Mouse (Mus musculus): ENCODE measurements around the gene Rinl. TPM values are rescaled to one million over a fixed set of nuclear protein-coding genes. Genes with fewer than 3 reads are reported as not detected.

Gene Rinl
- polyA plus RNA-seq, 1 experiment from 2014 or later, result 2.1 TPM

DNA sequence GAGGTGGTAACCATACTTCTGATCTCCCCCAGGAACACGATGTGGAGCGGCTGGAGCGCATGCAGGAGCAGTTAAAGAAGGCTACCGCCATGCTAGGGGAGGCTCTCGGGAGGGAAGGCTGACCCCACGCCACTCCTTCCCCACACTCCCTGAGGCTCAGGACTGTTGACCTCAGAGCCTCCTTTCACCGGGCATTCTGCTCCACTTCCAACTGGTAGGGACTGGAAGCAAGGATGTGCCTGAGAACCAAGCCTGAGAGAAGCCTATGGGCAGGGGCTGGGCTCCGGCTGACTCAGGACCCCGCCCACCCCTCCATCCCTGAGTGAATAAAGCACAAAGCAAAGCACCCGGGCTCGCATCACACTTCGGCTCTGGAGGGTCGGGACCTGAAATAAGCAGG, 30.1 kb upstream of the Rinl start:
- H3K9ac ChIP-seq (ENCODE audit: low read length), result no peak overlapping the region
- H3K4me3 ChIP-seq (ENCODE audit: control insufficient read depth in 1 of 2, insufficient read depth in 1 of 2, low read depth in 1 of 2, low read length in 2 of 2), result no peak overlapping the region
- no peak overlapping the region for H3K4me2 ChIP-seq (ENCODE audit: low read length)
- H3K27me3 ChIP-seq (ENCODE audit: control insufficient read depth, insufficient read depth, low read length), result peaks cover 22% of the 10 kb centered on the region
- H3K36me3 ChIP-seq (ENCODE audit: control insufficient read depth, insufficient read depth, low read length), result peaks cover 44% of the 10 kb centered on the region
- no peak for ATAC-seq (ENCODE audit: insufficient number of reproducible peaks, insufficient read depth, low FRiP score, low read depth)
- H3K27ac ChIP-seq (replicated peaks in 1 of 2; ENCODE audit: control insufficient read depth in 1 of 2, insufficient read depth in 1 of 2, low read depth in 2 of 2, low read length in 2 of 2), result no peak overlapping the region
- 78% methylated on average over 13 of the region's 13 CpGs for WGBS
- no peaks in the 10 kb centered on the region for H3K4me1 ChIP-seq (ENCODE audit: control insufficient read depth in 2 of 2, insufficient read depth in 2 of 2, low read length in 2 of 2)
- H3K9me3 ChIP-seq (ENCODE audit: control insufficient read depth, low read length), result no peaks in the 10 kb centered on the region

GRCm38 (mm10) chr7:28761907-28762306, 26.9 kb upstream of the Rinl start:
- Histone ChIP-seq H3K4me1 (ENCODE audit: control insufficient read depth in 2 of 2, insufficient read depth in 2 of 2, low read length in 2 of 2) (peaks cover 2 to 9% of the 10 kb centered on the region in 2 experiments; a peak in 2 of 4 replicates), H3K9ac (ENCODE audit: low read length) (no peak overlapping the region), H3K36me3 (ENCODE audit: control insufficient read depth, insufficient read depth, low read length) (peaks cover 39% of the 10 kb centered on the region), H3K4me3 (ENCODE audit: control insufficient read depth in 1 of 2, insufficient read depth in 1 of 2, low read depth in 1 of 2, low read length in 2 of 2) (no peak overlapping the region), H3K27ac (replicated peaks in 1 of 2; ENCODE audit: control insufficient read depth in 1 of 2, insufficient read depth in 1 of 2, low read depth in 2 of 2, low read length in 2 of 2) (no peak overlapping the region), H3K9me3 (ENCODE audit: control insufficient read depth, low read length) (no peaks in the 10 kb centered on the region), H3K27me3 (ENCODE audit: control insufficient read depth, insufficient read depth, low read length) (0 out of 2 replicates have a peak, but pooled peaks cover 3% of the 10 kb centered on the region), H3K4me2 (ENCODE audit: low read length) (no peak overlapping the region)
- ATAC-seq (ENCODE audit: insufficient number of reproducible peaks, insufficient read depth, low FRiP score, low read depth), result no peak
- WGBS, result 69% methylated on average over 9 of the region's 9 CpGs

- H3K4me1 ChIP-seq (ENCODE audit: control insufficient read depth in 2 of 2, insufficient read depth in 2 of 2, low read length in 2 of 2), result peaks cover 8 to 16% of the 10 kb centered on the region in 2 experiments
- H3K9me3 ChIP-seq (ENCODE audit: control insufficient read depth, low read length), result no peaks in the 10 kb centered on the region
- 76% methylated on average over 6 of the region's 6 CpGs for WGBS
- H3K36me3 ChIP-seq (ENCODE audit: control insufficient read depth, insufficient read depth, low read length), result peaks cover 25% of the 10 kb centered on the region
- ATAC-seq (ENCODE audit: insufficient number of reproducible peaks, insufficient read depth, low FRiP score, low read depth), result no peak
- peak overlapping the region; percentile 72; the same call in 1 of the 2 replicates for H3K9ac ChIP-seq (ENCODE audit: low read length)
- peak overlapping the region in 1 of 2 experiments; percentile 75; a peak in 1 of 4 replicates for H3K4me3 ChIP-seq (ENCODE audit: control insufficient read depth in 1 of 2, insufficient read depth in 1 of 2, low read depth in 1 of 2, low read length in 2 of 2)
- no peak overlapping the region for H3K27ac ChIP-seq (replicated peaks in 1 of 2; ENCODE audit: control insufficient read depth in 1 of 2, insufficient read depth in 1 of 2, low read depth in 2 of 2, low read length in 2 of 2)
- H3K27me3 ChIP-seq (ENCODE audit: control insufficient read depth, insufficient read depth, low read length), result no peaks in the 10 kb centered on the region
- H3K4me2 ChIP-seq (ENCODE audit: low read length), result peak overlapping the region; percentile 82
Observed at GRCm38 (mm10) chr7:28765211-28765610, 23.6 kb upstream of the Rinl start.

DNA sequence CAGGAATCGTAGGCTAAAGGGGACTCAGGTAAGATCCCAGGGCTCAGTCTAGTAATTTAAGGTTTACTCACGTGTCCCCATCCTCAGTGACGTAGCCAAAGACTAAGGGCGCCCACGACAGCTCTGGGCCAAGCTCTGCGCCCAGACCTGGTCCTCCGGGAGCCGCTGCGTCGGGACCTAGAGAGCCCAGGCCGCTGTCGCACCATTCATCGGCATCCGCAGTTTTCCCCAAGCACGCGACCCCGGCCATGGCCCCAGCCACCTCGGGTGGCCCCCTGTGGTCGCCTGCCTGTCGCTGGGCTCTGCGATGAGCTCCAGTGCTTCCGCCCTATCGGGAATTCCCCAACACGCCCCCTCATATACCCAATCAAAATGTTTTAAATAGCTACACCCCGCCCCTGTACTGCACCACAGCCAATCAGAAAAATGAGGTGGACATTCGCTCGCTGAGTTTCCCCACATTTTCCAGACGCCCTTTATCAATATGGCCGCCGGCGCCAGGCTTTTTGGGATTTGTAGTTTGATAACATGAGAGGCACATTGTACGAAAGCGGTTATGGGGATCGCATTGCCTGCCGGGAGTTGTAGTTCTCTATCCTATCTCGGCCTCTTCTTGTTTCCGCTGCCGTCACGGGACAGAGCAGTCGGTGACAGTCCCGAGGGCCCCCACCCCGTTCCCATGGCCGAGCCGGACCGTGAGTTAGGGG, 22.4 kb upstream of the Rinl start, which contains the start of gene Sirt2:
Sirt2 (plus strand) TSS at position 563 of the 707 bp plus-strand sequence.
- H3K27ac ChIP-seq (replicated peaks in 1 of 2; ENCODE audit: control insufficient read depth in 1 of 2, insufficient read depth in 1 of 2, low read depth in 2 of 2, low read length in 2 of 2), result peak within 1 kb of the TSS in 1 of 2 experiments; percentile 25; a peak in 1 of 4 replicates
- no peaks in the 10 kb centered on the region for H3K9me3 ChIP-seq (ENCODE audit: control insufficient read depth, low read length)
- H3K4me2 ChIP-seq (ENCODE audit: low read length), result peak within 1 kb of the TSS; percentile 82
- peaks cover 14% of the 10 kb centered on the region for H3K36me3 ChIP-seq (ENCODE audit: control insufficient read depth, insufficient read depth, low read length)
- H3K27me3 ChIP-seq (ENCODE audit: control insufficient read depth, insufficient read depth, low read length), result no peaks in the 10 kb centered on the region
- H3K4me1 ChIP-seq (ENCODE audit: control insufficient read depth in 2 of 2, insufficient read depth in 2 of 2, low read length in 2 of 2), result peaks cover 8 to 16% of the 10 kb centered on the region in 2 experiments
- peak within 1 kb of the TSS; percentile 77 for H3K9ac ChIP-seq (ENCODE audit: low read length)
- peak within 1 kb of the TSS; percentile 71 to 75 for H3K4me3 ChIP-seq (ENCODE audit: control insufficient read depth in 1 of 2, insufficient read depth in 1 of 2, low read depth in 1 of 2, low read length in 2 of 2)
- ATAC-seq (ENCODE audit: insufficient number of reproducible peaks, insufficient read depth, low FRiP score, low read depth), result peak; percentile 99
- WGBS, result under 1% methylated on average over 45 of the region's 45 CpGs

DNA sequence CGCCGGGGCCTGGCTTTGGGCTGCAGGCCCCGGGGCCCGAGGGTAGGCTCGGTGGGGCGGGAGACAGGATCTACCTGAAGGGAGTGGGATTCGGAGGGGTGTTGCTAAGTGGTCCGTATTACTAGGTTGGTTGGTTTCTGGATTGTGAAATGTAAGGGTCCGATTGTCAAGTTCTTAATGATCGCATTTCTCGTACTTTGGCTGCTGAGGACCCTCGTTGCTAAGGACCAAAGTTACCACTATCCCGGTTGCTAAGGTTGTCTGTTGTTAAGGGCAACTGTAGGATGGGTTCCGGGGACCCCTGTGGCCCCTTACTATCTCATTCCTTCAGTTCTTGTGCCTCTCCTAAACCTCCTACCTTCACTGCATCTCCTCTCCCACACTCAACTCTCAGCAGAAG, 21.9 kb upstream of the Rinl start:
- no peaks in the 10 kb centered on the region for H3K27me3 ChIP-seq (ENCODE audit: control insufficient read depth, insufficient read depth, low read length)
- peak overlapping the region; percentile 66 for H3K4me2 ChIP-seq (ENCODE audit: low read length)
- no peak overlapping the region for H3K27ac ChIP-seq (replicated peaks in 1 of 2; ENCODE audit: control insufficient read depth in 1 of 2, insufficient read depth in 1 of 2, low read depth in 2 of 2, low read length in 2 of 2)
- H3K4me1 ChIP-seq (ENCODE audit: control insufficient read depth in 2 of 2, insufficient read depth in 2 of 2, low read length in 2 of 2), result peaks cover 8 to 16% of the 10 kb centered on the region in 2 experiments
- H3K9ac ChIP-seq (ENCODE audit: low read length), result peak overlapping the region; percentile 77
- peaks cover 9% of the 10 kb centered on the region for H3K36me3 ChIP-seq (ENCODE audit: control insufficient read depth, insufficient read depth, low read length)
- WGBS, result 5% methylated on average over 14 of the region's 14 CpGs
- H3K4me3 ChIP-seq (ENCODE audit: control insufficient read depth in 1 of 2, insufficient read depth in 1 of 2, low read depth in 1 of 2, low read length in 2 of 2), result peak overlapping the region; percentile 53 to 75
- H3K9me3 ChIP-seq (ENCODE audit: control insufficient read depth, low read length), result no peaks in the 10 kb centered on the region
- no peak for ATAC-seq (ENCODE audit: insufficient number of reproducible peaks, insufficient read depth, low FRiP score, low read depth)

DNA sequence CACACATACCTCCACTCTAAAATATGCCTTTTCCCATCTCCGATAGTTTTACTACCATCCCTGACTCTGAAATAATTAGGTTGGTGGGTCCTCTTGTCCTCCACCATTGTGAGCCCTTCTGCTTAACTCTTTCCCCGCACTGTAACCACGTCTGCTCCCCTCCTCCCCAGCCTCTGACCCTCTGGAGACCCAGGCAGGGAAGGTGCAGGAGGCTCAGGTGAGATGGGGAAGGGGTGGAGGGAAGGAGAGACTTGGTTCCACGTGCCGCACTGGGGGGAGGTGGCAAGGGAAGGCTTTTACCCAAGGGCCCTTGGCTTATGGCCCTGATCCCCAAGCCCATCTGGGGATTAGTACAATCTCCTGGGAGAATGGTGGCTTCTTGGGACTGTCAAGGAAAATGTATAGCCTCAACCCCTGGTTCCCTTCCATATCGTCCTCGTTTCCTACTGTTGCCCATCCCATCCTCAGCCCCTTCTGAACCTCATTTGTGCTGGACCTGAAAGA, 21.3 kb upstream of the Rinl start, which contains the start of gene Nfkbib:
Nfkbib (minus strand) TSS at position 51 of the 504 bp plus-strand sequence.
- no peak for ATAC-seq (ENCODE audit: insufficient number of reproducible peaks, insufficient read depth, low FRiP score, low read depth)
- Histone ChIP-seq H3K36me3 (ENCODE audit: control insufficient read depth, insufficient read depth, low read length) (0 out of 2 replicates have a peak, but pooled peaks cover 9% of the 10 kb centered on the region), H3K9ac (ENCODE audit: low read length) (peak within 1 kb of the TSS; percentile 77), H3K27ac (replicated peaks in 1 of 2; ENCODE audit: control insufficient read depth in 1 of 2, insufficient read depth in 1 of 2, low read depth in 2 of 2, low read length in 2 of 2) (no peak within 1 kb of the TSS), H3K4me2 (ENCODE audit: low read length) (peak within 1 kb of the TSS; percentile 82), H3K4me3 (ENCODE audit: control insufficient read depth in 1 of 2, insufficient read depth in 1 of 2, low read depth in 1 of 2, low read length in 2 of 2) (peak within 1 kb of the TSS; percentile 71 to 75), H3K4me1 (ENCODE audit: control insufficient read depth in 2 of 2, insufficient read depth in 2 of 2, low read length in 2 of 2) (peaks cover 8 to 16% of the 10 kb centered on the region in 2 experiments), H3K9me3 (ENCODE audit: control insufficient read depth, low read length) (no peaks in the 10 kb centered on the region), H3K27me3 (ENCODE audit: control insufficient read depth, insufficient read depth, low read length) (no peaks in the 10 kb centered on the region)
- 61% methylated on average over 7 of the region's 7 CpGs for WGBS

DNA sequence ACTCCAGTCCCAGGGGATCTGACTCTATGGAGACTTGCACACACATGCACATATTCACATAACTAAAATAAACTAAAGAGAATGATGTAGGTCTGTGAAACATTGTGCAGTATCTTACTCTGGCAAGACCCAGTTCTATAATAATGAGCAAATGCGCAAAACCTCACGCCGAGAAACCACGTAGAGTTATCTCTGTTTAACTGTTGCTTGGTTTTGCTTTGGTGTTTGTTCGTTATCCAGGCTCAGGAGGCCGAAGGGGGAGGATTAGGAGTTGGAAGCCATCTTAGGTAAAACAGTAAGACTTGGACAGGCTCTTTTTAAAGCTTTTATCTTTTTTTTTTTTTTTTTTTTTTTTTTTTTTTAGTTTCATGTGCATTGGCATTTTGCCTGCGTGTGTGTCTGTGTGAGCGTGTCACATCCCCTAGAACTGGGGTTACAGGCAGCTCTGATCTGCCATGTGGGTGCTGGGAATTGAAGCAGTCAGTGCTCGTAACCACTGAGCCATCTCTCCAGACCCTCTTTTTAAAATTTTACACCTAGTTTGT, 19.3 kb upstream of the Rinl start:
- WGBS, result 90% methylated on average over 9 of the region's 9 CpGs
- Histone ChIP-seq H3K36me3 (ENCODE audit: control insufficient read depth, insufficient read depth, low read length) (peaks cover 8% of the 10 kb centered on the region; the same call in 1 of the 2 replicates), H3K9me3 (ENCODE audit: control insufficient read depth, low read length) (no peaks in the 10 kb centered on the region), H3K4me1 (ENCODE audit: control insufficient read depth in 2 of 2, insufficient read depth in 2 of 2, low read length in 2 of 2) (peaks cover 9 to 19% of the 10 kb centered on the region in 2 experiments), H3K27ac (replicated peaks in 1 of 2; ENCODE audit: control insufficient read depth in 1 of 2, insufficient read depth in 1 of 2, low read depth in 2 of 2, low read length in 2 of 2) (no peak overlapping the region), H3K4me2 (ENCODE audit: low read length) (no peak overlapping the region), H3K9ac (ENCODE audit: low read length) (no peak overlapping the region), H3K4me3 (ENCODE audit: control insufficient read depth in 1 of 2, insufficient read depth in 1 of 2, low read depth in 1 of 2, low read length in 2 of 2) (no peak overlapping the region), H3K27me3 (ENCODE audit: control insufficient read depth, insufficient read depth, low read length) (no peaks in the 10 kb centered on the region)
- no peak for ATAC-seq (ENCODE audit: insufficient number of reproducible peaks, insufficient read depth, low FRiP score, low read depth)
